In the genomic region with DNA sequence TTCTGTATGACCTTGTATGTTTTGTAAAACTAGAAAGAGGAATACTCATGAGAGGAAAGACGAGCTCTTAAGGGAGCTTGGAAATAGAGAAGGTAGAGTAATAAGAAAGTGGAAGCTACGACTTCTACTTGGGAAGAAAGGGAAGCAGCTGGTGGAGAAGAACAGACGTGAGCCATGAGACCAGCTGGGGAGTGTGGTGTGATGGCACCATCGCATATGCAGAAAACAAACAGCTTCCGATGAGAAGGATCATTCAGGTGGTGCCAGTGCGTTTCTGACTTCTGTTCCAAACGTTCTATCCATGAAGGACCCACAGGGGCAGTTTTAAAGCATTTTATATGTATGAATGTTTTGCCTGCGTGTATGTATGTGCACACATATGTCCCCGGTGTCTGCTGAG, we compare ENCODE assay signal across 19 mouse cellular contexts. TPM values are rescaled to one million over a fixed set of nuclear protein-coding genes. Genes with fewer than 3 reads are reported as not detected.
A peak's percentile ranks its signal among the peaks of the same experiment; 100 is the strongest.
DNase-seq lines count a peak whose midpoint lies in the region; TF ChIP-seq lines count a peak whose summit lies in the region.
"Had no signal": no experiment of that assay in that cellular context is flagged by ENCODE, and none has a peak within 500 bp of the region (broad histone marks: within the 10 kb centered on the region; RNA-seq: fewer than 3 reads in every experiment).

No protein-coding gene starts in this region.

- TF ChIP-seq POLR2A in brain, embryonic 14.5 days (IDR thresholded peaks at IDR 0.05; ENCODE audit: borderline replicate concordance, extremely low read depth, insufficient read depth, insufficient read length, poor library complexity, severe bottlenecking) = no peak

- intact Hi-C loops in heart, postnatal 10 days (cut with DNase I) = no loop called here

- DNase-seq in heart, adult 11 months = peak; percentile 57
- no peak for DNase-seq in heart, postnatal 10 days
- peak; percentile 16 to 20 for DNase-seq in layer of hippocampus, postnatal 10 days (ENCODE audit: low spot score in 2 of 2)
- no peak for DNase-seq in layer of hippocampus, adult 9-10 months (ENCODE audit: low spot score)
- DNase-seq in brain, adult 2 months (ENCODE audit: low read depth, low spot score) = peak; percentile 73
- DNase-seq in brain, embryonic 14.5 days (ENCODE audit: low read depth) = peak; percentile 15
- no peak for DNase-seq in ovary, postnatal 10 days (ENCODE audit: low spot score)
- no peak for DNase-seq in ovary, postnatal 36 days (ENCODE audit: low spot score)
- DNase-seq: adrenal gland, adult 2 months; adrenal gland, postnatal 14 days; cerebellum, adult 18-20 months; cerebellum, adult 9-10 months; cerebellum, postnatal 14 days; gastrocnemius, adult 2 months; gastrocnemius, postnatal 14 days; heart, adult 18-20 months; heart, postnatal 14 days; heart, postnatal 4 days had no signal

- TF ChIP-seq CTCF in brain, embryonic 14.5 days (IDR thresholded peaks at IDR 0.05; ENCODE audit: borderline replicate concordance, extremely low read depth, insufficient read depth, insufficient read length) = no peak

RNA-seq across cellular contexts. Expression of gene Fhl2, which starts 13.5 kb away (rescaled TPM):
- total RNA-seq in heart, postnatal 10 days (2021) = 1,000 to 10,000 TPM; 1,415 to 1,605 TPM
- 10 to 100 TPM; 35.8 to 39.3 TPM for total RNA-seq in layer of hippocampus, postnatal 10 days (2021)
- polyA plus RNA-seq in brain, embryonic 14.5 days (2012; rRNA removed) = 15.4 and 17.2 TPM in 2 replicates
- total RNA-seq: MEL had no signal

Comparison
In these comparisons a context has a peak if more than half of its experiments do, and no peak if none do; other contexts are left out.
1. DNase-seq: peak in heart, adult 11 months (single experiment), layer of hippocampus, postnatal 10 days (2 of 2), brain, adult 2 months (single experiment) and brain, embryonic 14.5 days (single experiment); none in heart, postnatal 10 days (0 of 2), layer of hippocampus, adult 9-10 months (single experiment), ovary, postnatal 10 days (single experiment) and ovary, postnatal 36 days (single experiment).
2. RNA of gene Fhl2, which starts 13.5 kb away (total RNA-seq): 1,415 to 1,605 TPM in heart, postnatal 10 days; 35.8 to 39.3 TPM in layer of hippocampus, postnatal 10 days; every median in the first group is over 10 times any median in the second.